Mouse (Mus musculus) retina, embryonic 14.5 days (tissue): ENCODE results near the gene Cars2.
"Not testable (repeated sequence)": the region's sequence is repeated elsewhere in the genome, so short reads cannot be mapped to it uniquely, and the experiment has no call there.

Experiments used
- DNase-seq: peaks from one replicate; pipeline ENCODE4 v3.0.0-alpha.2; 2015; ENCODE audit warnings: low spot score

The Cars2 gene

GRCm38 (mm10) chr8:11510971-11511370 lies 39.6 kb downstream of the Cars2 start:
- no peak for DNase-seq

- DNase-seq: no peak
Observed at GRCm38 (mm10) chr8:11508880-11509279, 41.7 kb downstream of the Cars2 start.

GRCm38 (mm10) chr8:11506802-11507201 lies 43.8 kb downstream of the Cars2 start:
- DNase-seq: peak; percentile 76

- DNase-seq: no peak
Observed at GRCm38 (mm10) chr8:11506074-11506473, 44.5 kb downstream of the Cars2 start.

GRCm38 (mm10) chr8:11503476-11504232 lies 46.9 kb downstream of the Cars2 start:
- DNase-seq: no peak

GRCm38 (mm10) chr8:11498786-11499485 lies 51.6 kb downstream of the Cars2 start:
- DNase-seq: no peak

GRCm38 (mm10) chr8:11498281-11498680 lies 52.3 kb downstream of the Cars2 start:
- no peak for DNase-seq

- peak; percentile 96 for DNase-seq
Observed at GRCm38 (mm10) chr8:11497017-11497990, 53.3 kb downstream of the Cars2 start, which contains the start of gene Naxd. TSS of gene Naxd (plus strand) at chr8:11497506.

- DNase-seq: not testable (repeated sequence)
Observed at GRCm38 (mm10) chr8:11492340-11492739, 58.2 kb downstream of the Cars2 start.

- DNase-seq: no peak
Observed at GRCm38 (mm10) chr8:11487229-11487628, 63.4 kb downstream of the Cars2 start.

GRCm38 (mm10) chr8:11486142-11486541 lies 64.4 kb downstream of the Cars2 start:
- DNase-seq: peak; percentile 88

- DNase-seq: no peak
Observed at GRCm38 (mm10) chr8:11482537-11482936, 68.0 kb downstream of the Cars2 start.

- no peak for DNase-seq
Observed at GRCm38 (mm10) chr8:11481876-11482275, 68.7 kb downstream of the Cars2 start.

- DNase-seq: no peak
Observed at GRCm38 (mm10) chr8:11479591-11479990, 71.0 kb downstream of the Cars2 start.

- DNase-seq: no peak
Observed at GRCm38 (mm10) chr8:11478807-11479527, 71.6 kb downstream of the Cars2 start.

- peak; percentile 74 for DNase-seq
Observed at GRCm38 (mm10) chr8:11477811-11478761, 72.5 kb downstream of the Cars2 start, which contains the start of gene Rab20. TSS of gene Rab20 (minus strand) at chr8:11478710.

- no peak for DNase-seq
Observed at GRCm38 (mm10) chr8:11477178-11477553, 73.4 kb downstream of the Cars2 start.

- DNase-seq: no peak
Observed at GRCm38 (mm10) chr8:11476338-11477177, 74.0 kb downstream of the Cars2 start.

- no peak for DNase-seq
Observed at GRCm38 (mm10) chr8:11475876-11476275, 74.7 kb downstream of the Cars2 start.
